Mouse (Mus musculus) G1E (cell line): ENCODE data around the gene Shkbp1. TPM values are rescaled to one million over a fixed set of nuclear protein-coding genes. Genes with fewer than 3 reads are reported as not detected.

Experiments used
- ATAC-seq: 2 replicates; pipeline ENCODE4 v1.8.0; 2016; ENCODE audit warnings: mild to moderate bottlenecking; ENCODE audit not compliant: insufficient number of reproducible peaks, poor library complexity, low FRiP score, severe bottlenecking; ENCODE audit errors: extremely low read depth
- DNase-seq: peaks from one replicate; pipeline ENCODE4 v3.0.0; 2012; ENCODE audit warnings: low spot score
- H3K27me3 ChIP-seq: 2 replicates; pipeline ENCODE4 v1.6.1; 2012; ENCODE audit warnings: mild to moderate bottlenecking, low read length, inconsistent platforms; ENCODE audit not compliant: insufficient read depth
- H3K36me3 ChIP-seq: replicated peaks from 2 replicates; pipeline ENCODE3; 2012; ENCODE audit warnings: mild to moderate bottlenecking, inconsistent platforms
- H3K4me1 ChIP-seq: 2 replicates; pipeline ENCODE4 v1.6.1; 2012; ENCODE audit warnings: low read depth, low read length, inconsistent platforms, mixed read lengths; ENCODE audit not compliant: insufficient read depth
- H3K4me3 ChIP-seq: 2 replicates; pipeline ENCODE4 v1.5.1; 2012; ENCODE audit warnings: low read depth, mild to moderate bottlenecking, inconsistent platforms, low read length, moderate library complexity, mixed read lengths
- H3K9me3 ChIP-seq: replicated peaks from 2 replicates; pipeline ENCODE4 v1.6.1; 2012; ENCODE audit warnings: inconsistent platforms
- CTCF ChIP-seq: IDR thresholded peaks from 2 replicates; pipeline ENCODE4 v1.5.1; 2012; ENCODE audit warnings: low read depth, low read length, inconsistent platforms, mixed read lengths
- GATA1 ChIP-seq: IDR thresholded peaks from 2 replicates; pipeline ENCODE4 v1.6.1; 2012; ENCODE audit warnings: borderline replicate concordance, low read length, inconsistent platforms, mixed read lengths
- GATA2 ChIP-seq: IDR thresholded peaks from 2 replicates; pipeline ENCODE4 v1.6.1; 2012; ENCODE audit warnings: low read depth, low read length, inconsistent platforms, borderline replicate concordance
- POLR2AphosphoS5 ChIP-seq: IDR thresholded peaks from 2 replicates; pipeline ENCODE4 v1.6.1; 2012; ENCODE audit warnings: low read depth, low read length, inconsistent platforms; ENCODE audit not compliant: insufficient replicate concordance
- TAL1 ChIP-seq: conservative IDR thresholded peaks from 2 replicates; pipeline ENCODE4 v1.6.1; 2012; ENCODE audit warnings: low read depth, low read length, inconsistent platforms, mixed read lengths
- polyA plus RNA-seq: library from polyadenylated mRNA; stranded (reverse); fragments of >175 nt; gene quantifications from 2 replicates; pipeline ENCODE4 v1.2.3, GENCODE M21; 2012
- total RNA-seq, 2 experiments: library from RNA; stranded (forward) in 1 of 2; stranded (reverse) in 1 of 2; fragments of 200-1000 nt in 1 of 2; fragments of >200 nt in 1 of 2; fragmentation: Nextera tagmentation in 1 of 2; gene quantifications; 2 replicates each; pipeline ENCODE4 v1.2.3; 2014 to 2017

The Shkbp1 gene
- total and polyA plus RNA-seq, 3 experiments: 27.4 to 220 (median 111) TPM

- ATAC-seq (no peak), DNase-seq (peak; percentile 30)
- peaks cover 5% of the 10 kb centered on the region; the same call in 1 of the 2 replicates for H3K27me3 ChIP-seq
- TF ChIP-seq GATA1: no peak
- no peak for TF ChIP-seq POLR2AphosphoS5
- TF ChIP-seq TAL1: no peak
- no peak for TF ChIP-seq CTCF
- no peak for TF ChIP-seq GATA2
- H3K9me3 ChIP-seq: peaks cover 19% of the 10 kb centered on the region
- peaks cover 52% of the 10 kb centered on the region for H3K4me1 ChIP-seq
- no peak overlapping the region; the same call in 1 of the 2 replicates for H3K4me3 ChIP-seq
- H3K36me3 ChIP-seq: peaks cover 6% of the 10 kb centered on the region
These were observed 10.4 kb upstream of the Shkbp1 start for GRCm38 (mm10) chr7:27366082-27366844.

GRCm38 (mm10) chr7:27364379-27364778 is 8.6 kb upstream of the Shkbp1 start:
- ATAC-seq (no peak), DNase-seq (no peak)
- Histone ChIP-seq H3K36me3 (peaks cover 6% of the 10 kb centered on the region), H3K4me3 (peak overlapping the region; percentile 13; the same call in 1 of the 2 replicates), H3K27me3 (peaks cover 3% of the 10 kb centered on the region; the same call in 1 of the 2 replicates), H3K9me3 (peaks cover 12% of the 10 kb centered on the region), H3K4me1 (peaks cover 63% of the 10 kb centered on the region)
- TF ChIP-seq POLR2AphosphoS5 (no peak), TAL1 (no peak), CTCF (no peak), GATA2 (no peak), GATA1 (no peak)

- Histone ChIP-seq H3K36me3 (peaks cover 6% of the 10 kb centered on the region), H3K4me1 (peaks cover 56% of the 10 kb centered on the region), H3K27me3 (peaks cover 3% of the 10 kb centered on the region; the same call in 1 of the 2 replicates), H3K4me3 (peak overlapping the region; percentile 72), H3K9me3 (peaks cover 8% of the 10 kb centered on the region)
- DNase-seq (peak; percentile 94), ATAC-seq (peak; percentile 75)
- TF ChIP-seq CTCF (no peak), GATA1 (no peak), POLR2AphosphoS5 (no peak), GATA2 (no peak), TAL1 (no peak)
These were observed 5.6 kb upstream of the Shkbp1 start for GRCm38 (mm10) chr7:27361283-27361946.

GRCm38 (mm10) chr7:27360749-27361148 is 4.9 kb upstream of the Shkbp1 start:
- H3K9me3 ChIP-seq: peaks cover 8% of the 10 kb centered on the region
- TF ChIP-seq GATA1 (no peak), CTCF (no peak), GATA2 (no peak), TAL1 (no peak), POLR2AphosphoS5 (no peak)
- ATAC-seq (no peak), DNase-seq (no peak)
- H3K4me3 ChIP-seq: no peak overlapping the region
- H3K4me1 ChIP-seq: peaks cover 54% of the 10 kb centered on the region
- peaks cover 3% of the 10 kb centered on the region; the same call in 1 of the 2 replicates for H3K27me3 ChIP-seq
- peaks cover 6% of the 10 kb centered on the region for H3K36me3 ChIP-seq

GRCm38 (mm10) chr7:27359706-27360358 is 4.0 kb upstream of the Shkbp1 start:
- H3K36me3 ChIP-seq: peaks cover 6% of the 10 kb centered on the region
- no peak overlapping the region for H3K4me3 ChIP-seq
- H3K9me3 ChIP-seq: peaks cover 8% of the 10 kb centered on the region
- no peak for DNase-seq
- no peaks in the 10 kb centered on the region for H3K27me3 ChIP-seq
- TF ChIP-seq GATA1: no peak
- TF ChIP-seq TAL1: no peak
- TF ChIP-seq CTCF: no peak
- no peak for TF ChIP-seq GATA2
- ATAC-seq: no peak
- H3K4me1 ChIP-seq: peaks cover 55% of the 10 kb centered on the region

- DNase-seq (no peak), ATAC-seq (no peak)
- Histone ChIP-seq H3K4me3 (no peak overlapping the region), H3K27me3 (no peaks in the 10 kb centered on the region), H3K4me1 (peaks cover 61% of the 10 kb centered on the region), H3K36me3 (peaks cover 5% of the 10 kb centered on the region), H3K9me3 (peaks cover 4% of the 10 kb centered on the region)
- TF ChIP-seq CTCF: no peak
- no peak for TF ChIP-seq TAL1
- no peak for TF ChIP-seq GATA1
- TF ChIP-seq POLR2AphosphoS5: no peak
- TF ChIP-seq GATA2: no peak
These were observed 3.3 kb upstream of the Shkbp1 start for GRCm38 (mm10) chr7:27359162-27359561.
